In the genomic region with DNA sequence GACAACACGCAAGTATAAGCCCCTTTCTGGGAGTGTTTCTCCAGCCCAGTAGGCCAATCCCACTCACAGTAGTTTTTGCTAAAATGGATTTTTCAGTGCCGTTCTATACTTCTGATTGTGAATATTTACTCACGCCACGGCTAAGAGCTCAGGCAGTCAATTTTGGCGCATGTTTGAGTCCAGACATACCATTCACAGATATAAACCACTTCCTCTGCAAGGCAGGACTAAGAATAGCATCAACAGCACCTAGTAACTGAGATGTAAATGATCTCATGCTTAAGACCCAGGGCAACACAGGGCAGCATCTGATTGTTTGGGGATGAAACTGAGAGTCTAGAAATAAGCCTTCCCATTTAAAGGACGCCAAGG, we compare ENCODE assay signal across 8 mouse cellular contexts. TPM values are rescaled to one million over a fixed set of nuclear protein-coding genes. Genes with fewer than 3 reads are reported as not detected.
A peak's percentile ranks its signal among the peaks of the same experiment; 100 is the strongest.
DNase-seq lines count a peak whose midpoint lies in the region; ATAC-seq and TF ChIP-seq lines count a peak whose summit lies in the region.

Gene Tex9 (minus strand): TSS at position 19 of the 372 bp plus-strand sequence.

- no peak for TF ChIP-seq CTCF in ES-Bruce4 (IDR thresholded peaks at IDR 0.05; ENCODE audit: low read depth, low read length)

- no peaks in the 10 kb centered on the region for H3K36me3 ChIP-seq in kidney, embryonic 16.5 days (ENCODE audit: insufficient read depth, low read length)
- H3K36me3 ChIP-seq in ES-Bruce4 (ENCODE audit: control insufficient read depth, insufficient read depth, low read length, poor library complexity, severe bottlenecking): peaks cover under 1% of the 10 kb centered on the region; the same call in 1 of the 2 replicates
- H3K36me3 ChIP-seq in embryonic facial prominence, embryonic 14.5 days (ENCODE audit: control insufficient read depth, insufficient read depth, low read length): peaks cover 4% of the 10 kb centered on the region; the same call in 1 of the 2 replicates
- H3K36me3 ChIP-seq in myocyte (ENCODE audit: control insufficient read depth, insufficient read depth): no peaks in the 10 kb centered on the region

- peaks cover 10% of the 10 kb centered on the region for H3K4me1 ChIP-seq in kidney, embryonic 16.5 days (ENCODE audit: insufficient read depth, low read length)
- no peaks in the 10 kb centered on the region for H3K4me1 ChIP-seq in ES-Bruce4 (ENCODE audit: control insufficient read depth, insufficient read depth, low read length)
- peaks cover 5% of the 10 kb centered on the region for H3K4me1 ChIP-seq in embryonic facial prominence, embryonic 14.5 days (ENCODE audit: control insufficient read depth, insufficient read depth, low read length)

- H3K4me3 ChIP-seq in kidney, embryonic 16.5 days (ENCODE audit: low read length): peak within 1 kb of the TSS; percentile 79
- H3K4me3 ChIP-seq in ES-Bruce4 (ENCODE audit: low read depth, low read length) (peak within 1 kb of the TSS; percentile 85), myocyte (peak within 1 kb of the TSS; percentile 41)
- peak within 1 kb of the TSS; percentile 64 for H3K4me3 ChIP-seq in embryonic facial prominence, embryonic 14.5 days (ENCODE audit: low read depth, low read length)

- H3ac ChIP-seq in myocyte (ENCODE audit: control insufficient read depth, insufficient read length): peak within 1 kb of the TSS; percentile 41

- ATAC-seq in kidney, embryonic 16.5 days (ENCODE audit: low FRiP score, low TSS enrichment): peak; percentile 59; the same call in 1 of the 2 replicates
- ATAC-seq in embryonic facial prominence, embryonic 14.5 days (ENCODE audit: low read depth): peak; percentile 66

- no peaks in the 10 kb centered on the region for H3K79me2 ChIP-seq in myocyte (ENCODE audit: control insufficient read depth, insufficient read depth)

- intact Hi-C loops in left cerebral cortex, postnatal 4 days (cut with DNase I): no loop called here

- H3K27ac ChIP-seq in kidney, embryonic 16.5 days (ENCODE audit: low read length): peak within 1 kb of the TSS; percentile 88
- peak within 1 kb of the TSS; percentile 88 for H3K27ac ChIP-seq in ES-Bruce4 (ENCODE audit: insufficient read depth, low read length)
- peak within 1 kb of the TSS; percentile 80 for H3K27ac ChIP-seq in embryonic facial prominence, embryonic 14.5 days (replicated peaks; ENCODE audit: low read depth, low read length)

- DNase-seq in kidney, adult 11 months: no peak
- peak; percentile 25 for DNase-seq in embryonic facial prominence, embryonic 14.5 days (ENCODE audit: low spot score)
- no peak for DNase-seq in left cerebral cortex, postnatal 4 days
- no peak for DNase-seq in cerebellum, postnatal 14 days
- DNase-seq in embryo, embryonic 11 days: no peak

- H3K27me3 ChIP-seq in kidney, embryonic 16.5 days (ENCODE audit: insufficient read depth, low read length): no peaks in the 10 kb centered on the region
- H3K27me3 ChIP-seq in ES-Bruce4 (ENCODE audit: control insufficient read depth, insufficient read depth, low read length, poor library complexity, severe bottlenecking) (no peaks in the 10 kb centered on the region), myocyte (ENCODE audit: control insufficient read depth, insufficient read depth, insufficient read length) (no peaks in the 10 kb centered on the region)
- no peaks in the 10 kb centered on the region for H3K27me3 ChIP-seq in embryonic facial prominence, embryonic 14.5 days (replicated peaks; ENCODE audit: control insufficient read depth, insufficient read depth, low read length)

- H3K4me2 ChIP-seq in kidney, embryonic 16.5 days (replicated peaks; ENCODE audit: low read depth, low read length): peak within 1 kb of the TSS; percentile 77
- H3K4me2 ChIP-seq in embryonic facial prominence, embryonic 14.5 days (ENCODE audit: low read depth, low read length): peak within 1 kb of the TSS; percentile 73
- H3K4me2 ChIP-seq in myocyte (ENCODE audit: low read depth): peak within 1 kb of the TSS; percentile 84

- H3K9ac ChIP-seq in kidney, embryonic 16.5 days (replicated peaks; ENCODE audit: low read length): peak within 1 kb of the TSS; percentile 84
- H3K9ac ChIP-seq in ES-Bruce4 (ENCODE audit: low read depth, poor library complexity, severe bottlenecking): peak within 1 kb of the TSS; percentile 71
- peak within 1 kb of the TSS; percentile 75 for H3K9ac ChIP-seq in embryonic facial prominence, embryonic 14.5 days (ENCODE audit: low read depth, low read length)

- H3K9me3 ChIP-seq in kidney, embryonic 16.5 days (ENCODE audit: low read length): no peaks in the 10 kb centered on the region
- H3K9me3 ChIP-seq in ES-Bruce4 (replicated peaks; ENCODE audit: control insufficient read depth, insufficient read depth, low read length, poor library complexity, severe bottlenecking): no peaks in the 10 kb centered on the region
- H3K9me3 ChIP-seq in embryonic facial prominence, embryonic 14.5 days (ENCODE audit: control insufficient read depth, low read length): no peaks in the 10 kb centered on the region

- 12% methylated on average over 6 of the region's 6 CpGs for WGBS in kidney, embryonic 16.5 days
- 16% methylated on average over 6 of the region's 6 CpGs for WGBS in embryonic facial prominence, embryonic 14.5 days

- TF ChIP-seq EP300 in ES-Bruce4 (IDR thresholded peaks at IDR 0.05; ENCODE audit: insufficient read depth, low read depth, low read length): no peak

- TF ChIP-seq POLR2A in ES-Bruce4 (IDR thresholded peaks at IDR 0.05; ENCODE audit: insufficient read depth, low read length) (no peak), myocyte (IDR thresholded peaks at IDR 0.05; ENCODE audit: insufficient read length, low read depth) (no peak)

TF ChIP-seq in myocyte, 11 proteins besides CTCF, POLR2A, EP300 and RAD21:
- TF ChIP-seq POLR2AphosphoS2 (IDR thresholded peaks at IDR 0.05; ENCODE audit: insufficient read length, low read depth) (no peak), MYOD1 (IDR thresholded peaks at IDR 0.05; ENCODE audit: control insufficient read depth in 1 of 3, insufficient read length in 2 of 3, low read depth in 2 of 3) (no peak), CEBPB (IDR thresholded peaks at IDR 0.05; ENCODE audit: insufficient read depth, poor library complexity, severe bottlenecking) (no peak), TCF12 (IDR thresholded peaks at IDR 0.05; ENCODE audit: insufficient read depth, poor library complexity, severe bottlenecking) (no peak), E2F4 (IDR thresholded peaks at IDR 0.05; ENCODE audit: insufficient read depth) (no peak), REST (IDR thresholded peaks at IDR 0.05; ENCODE audit: insufficient read depth, insufficient read length) (no peak), USF1 (IDR thresholded peaks at IDR 0.05; ENCODE audit: low read depth) (no peak)

RNA-seq across cellular contexts. Expression of gene Tex9, which starts in this region (rescaled TPM):
- polyA plus RNA-seq in kidney, embryonic 16.5 days (2015; fragmentation: Nextera tagmentation; extraction: Ambion mirVana): 28.2 and 38.3 TPM in 2 replicates
- polyA plus RNA-seq in ES-Bruce4 (2011; ENCODE audit: insufficient read depth, insufficient read length, low read depth, missing spikeins): 39.7 and 43.3 TPM in 2 replicates
- polyA plus RNA-seq in embryonic facial prominence, embryonic 14.5 days (2014; fragmentation: Nextera tagmentation; extraction: Ambion mirVana): 22.1 and 24.6 TPM in 2 replicates
- 10 to 100 TPM; 13.7 to 20.0 TPM for total RNA-seq in left cerebral cortex, postnatal 4 days (2021)
- 2.7 TPM for polyA plus RNA-seq in myocyte (2012; fragmentation: generic; extraction: Trizol)
